Mouse (Mus musculus) bone marrow, adult 2 months (tissue): ENCODE results near the gene Paqr7.

ENCODE experiments used
- CTCF ChIP-seq: fragments of 200-500 bp; IDR thresholded peaks from 2 replicates; pipeline ENCODE4 v1.5.1; 2011; ENCODE audit warnings: low read length, control low read depth; ENCODE audit not compliant: control insufficient read depth, insufficient read depth
- POLR2A ChIP-seq: fragments of 200-500 bp; IDR thresholded peaks from 2 replicates; pipeline ENCODE4 v1.6.1; 2011; ENCODE audit warnings: low read depth, mild to moderate bottlenecking, control low read depth, low read length, borderline replicate concordance; ENCODE audit not compliant: control insufficient read depth

DNA sequence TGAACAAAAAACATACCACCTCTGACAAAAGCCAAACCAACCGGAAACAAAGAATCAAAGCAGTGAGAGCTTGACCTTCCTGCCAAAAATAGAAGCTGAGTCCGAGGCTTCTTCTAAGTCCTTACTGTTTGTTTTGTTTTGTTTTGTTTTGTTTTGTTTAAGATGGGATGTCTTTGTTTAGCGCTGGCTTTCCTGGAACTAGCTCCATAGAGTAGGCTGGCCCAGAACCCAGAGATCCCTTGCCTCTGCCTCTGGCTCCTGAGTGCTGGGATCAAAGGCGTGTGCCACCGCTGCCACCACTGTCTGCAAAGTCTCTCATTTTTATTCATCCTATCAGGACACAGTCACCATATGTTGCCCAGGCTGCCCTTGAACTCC, 962 bp upstream of the Paqr7 start:
- no peak for TF ChIP-seq POLR2A
- TF ChIP-seq CTCF: no peak
